Mouse (Mus musculus) olfactory bulb, adult 2 months (tissue): Measurements from ENCODE around the gene Stmn3.

Experiments
- CTCF ChIP-seq: fragments of 200-500 bp; IDR thresholded peaks from 2 replicates; pipeline ENCODE4 v1.5.1; 2012; ENCODE audit warnings: low read depth, mild to moderate bottlenecking, low read length, moderate library complexity; ENCODE audit not compliant: insufficient read depth
- POLR2A ChIP-seq: fragments of 200-500 bp; IDR thresholded peaks from 2 replicates; pipeline ENCODE4 v1.6.1; 2012; ENCODE audit warnings: mild to moderate bottlenecking, low read depth, low read length, moderate library complexity; ENCODE audit not compliant: insufficient read depth

DNA sequence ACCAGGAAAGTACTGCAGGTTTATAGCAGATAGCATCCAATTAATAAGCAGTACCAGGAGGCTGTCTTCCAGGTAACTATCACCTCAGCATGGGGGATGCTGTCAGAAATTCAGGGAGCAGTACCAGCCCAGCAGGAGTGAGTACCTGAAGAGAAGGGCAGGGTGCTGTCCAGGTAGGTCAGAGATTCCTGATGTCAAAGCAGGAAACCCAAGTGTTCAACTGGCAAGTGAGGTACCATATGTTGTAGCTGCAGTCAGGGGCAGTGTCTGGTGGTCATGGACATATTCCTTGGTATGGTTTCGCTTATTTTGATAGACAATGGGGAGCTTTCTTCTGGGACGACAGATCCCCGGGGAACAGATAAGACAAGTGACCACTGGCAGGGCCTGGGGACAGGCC lies 1.9 kb downstream of the Stmn3 start:
- TF ChIP-seq CTCF (no peak), POLR2A (no peak)
